Mouse (Mus musculus) heart, postnatal 0 days (tissue): ENCODE results near the gene Fam71a. TPM values are rescaled to one million over a fixed set of nuclear protein-coding genes. Genes with fewer than 3 reads are reported as not detected.

Experiments used
- ATAC-seq: fragments of 200-750 bp; cut with Nextera tagmentation; 2 replicates; pipeline ENCODE4 v1.8.0; 2017; ENCODE audit warnings: low read depth, moderate number of reproducible peaks, moderate library complexity; ENCODE audit not compliant: insufficient read depth
- DNase-seq: peaks from one replicate; pipeline ENCODE4 v3.0.0-alpha.2; 2016; ENCODE audit warnings: low spot score
- H3K27ac ChIP-seq: fragments of 300-500 bp; sonication (generic); 2 replicates; pipeline ENCODE4 v1.5.1; 2014; ENCODE audit warnings: low read depth, mild to moderate bottlenecking
- H3K27me3 ChIP-seq: fragments of 300-500 bp; sonication (generic); 2 replicates; pipeline ENCODE4 v1.6.1; 2014; ENCODE audit warnings: low read length, mixed read lengths; ENCODE audit not compliant: control insufficient read depth, insufficient read depth
- H3K36me3 ChIP-seq: fragments of 300-500 bp; sonication (generic); replicated peaks from 2 replicates; pipeline ENCODE4 v1.6.1; 2014; ENCODE audit warnings: low read length, mixed read lengths; ENCODE audit not compliant: control insufficient read depth, insufficient read depth
- H3K4me1 ChIP-seq: fragments of 300-500 bp; sonication (generic); 2 replicates; pipeline ENCODE4 v1.6.1; 2014; ENCODE audit warnings: antibody characterized with exemption; ENCODE audit not compliant: control insufficient read depth, insufficient read depth
- H3K4me2 ChIP-seq: fragments of 300-500 bp; sonication (generic); 2 replicates; pipeline ENCODE4 v1.6.1; 2014; ENCODE audit warnings: low read depth, mild to moderate bottlenecking, low read length, moderate library complexity
- H3K4me3 ChIP-seq: fragments of 300-500 bp; sonication (generic); 2 replicates; pipeline ENCODE4 v1.5.1; 2014; ENCODE audit warnings: low read depth, low read length
- H3K9ac ChIP-seq: fragments of 300-500 bp; sonication (generic); replicated peaks from 2 replicates; pipeline ENCODE4 v1.6.1; 2014; ENCODE audit warnings: low read depth, low read length, mixed read lengths
- H3K9me3 ChIP-seq: fragments of 300-500 bp; sonication (generic); replicated peaks from 2 replicates; pipeline ENCODE4 v1.6.1; 2016; ENCODE audit warnings: low read length; ENCODE audit not compliant: control insufficient read depth
- CTCF ChIP-seq: IDR thresholded peaks from 2 replicates; pipeline ENCODE4 v1.5.1; 2016; ENCODE audit warnings: antibody characterized with exemption, control low read depth, low read depth
- EP300 ChIP-seq: IDR thresholded peaks from 2 replicates; pipeline ENCODE4 v1.6.1; 2016; ENCODE audit warnings: antibody characterized with exemption, low read depth
- whole genome bisulfite sequencing: fragments of 180-500 bp; shearing (Covaris S2); extraction: QIAGEN DNeasy Blood & Tissue Kit; methylation state at CpG from one replicate; pipeline ENCODE4 v1.1.7; 2014; 5-methylcytosine and 5-hydroxymethylcytosine counted together
- polyA plus RNA-seq: library from polyadenylated mRNA; unstranded; fragments of >200 nt; fragmentation: Nextera tagmentation; extraction: Ambion mirVana; gene quantifications from 2 replicates; pipeline ENCODE4 v1.2.1, GENCODE M21; 2015
- total RNA-seq: library from RNA; depleted of rRNA; stranded (reverse); fragments of >200 nt; gene quantifications from 2 replicates; pipeline ENCODE4 v1.2.3, GENCODE M21; 2014; ENCODE audit warnings: low replicate concordance

Gene Fam71a
- total and polyA plus RNA-seq, 2 experiments from 2014 or later, result not detected

DNA sequence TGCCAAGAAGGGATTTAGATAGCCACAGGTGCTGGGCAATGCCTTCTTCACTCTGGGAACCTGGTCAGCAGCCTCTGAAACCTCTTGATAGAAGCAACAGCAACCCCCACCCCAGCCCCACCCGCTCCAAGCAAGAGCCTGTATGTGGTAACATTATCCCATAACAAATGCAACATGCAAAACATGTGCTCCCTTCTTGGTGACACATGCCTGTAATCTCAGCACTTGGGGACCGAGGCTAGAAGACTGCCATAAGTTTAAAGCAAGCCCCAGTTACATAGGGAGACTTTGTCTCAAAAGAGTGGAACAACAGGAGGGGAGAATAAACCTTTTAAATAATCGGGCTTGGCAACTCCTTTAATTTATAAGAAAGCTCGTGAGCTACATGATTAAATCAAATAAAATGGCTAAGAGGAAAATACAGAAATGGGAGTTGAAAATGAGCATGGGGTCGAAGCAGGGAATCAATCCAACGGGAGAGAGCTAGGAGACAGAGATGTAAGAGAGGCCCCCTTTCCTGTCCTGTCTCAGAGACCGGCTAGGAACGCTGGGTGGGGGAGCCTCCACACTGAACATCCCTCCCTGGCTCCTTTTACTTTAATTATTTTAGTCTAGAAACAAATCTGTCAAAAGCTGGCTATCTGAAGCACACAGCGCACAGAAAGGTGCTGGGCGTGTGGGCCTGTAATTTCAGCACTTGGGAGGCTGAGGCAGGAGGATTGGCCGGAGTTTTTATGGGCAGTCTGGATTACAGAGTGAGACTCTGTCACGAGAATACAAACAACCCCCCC is 17.0 kb upstream of the Fam71a start:
- H3K27ac ChIP-seq, result no peak overlapping the region; the same call in 1 of the 2 replicates

DNA sequence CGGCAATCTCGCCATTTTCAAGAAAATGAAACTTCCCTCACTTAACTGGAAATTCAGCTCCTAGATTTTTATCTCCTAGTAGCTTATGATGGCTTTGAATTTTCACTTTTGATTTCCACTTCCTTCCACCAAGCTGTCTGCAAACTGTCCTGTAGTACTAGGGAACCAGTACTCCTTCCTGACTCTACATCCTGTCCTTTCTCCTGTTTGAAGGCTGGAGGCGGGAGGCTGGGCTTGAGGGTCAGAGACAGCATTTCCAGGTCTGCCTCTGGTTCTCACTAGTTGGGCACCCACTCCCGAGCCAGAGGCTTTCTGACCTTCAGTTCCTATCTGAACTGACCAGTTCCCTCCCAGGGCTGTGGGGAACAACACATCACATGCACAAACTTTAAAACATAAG is 15.8 kb upstream of the Fam71a start:
- H3K4me3 ChIP-seq, result peak overlapping the region; percentile 9
- no peak for TF ChIP-seq CTCF
- TF ChIP-seq EP300, result no peak
- 57% methylated on average over 4 of the region's 4 CpGs for WGBS
- H3K27me3 ChIP-seq, result no peaks in the 10 kb centered on the region
- no peak overlapping the region for H3K9ac ChIP-seq
- no peak overlapping the region for H3K27ac ChIP-seq
- ATAC-seq, result no peak
- H3K9me3 ChIP-seq, result no peaks in the 10 kb centered on the region
- peaks cover 18% of the 10 kb centered on the region for H3K36me3 ChIP-seq
- peaks cover 48% of the 10 kb centered on the region for H3K4me1 ChIP-seq
- peak; percentile 45 for DNase-seq
- peak overlapping the region; percentile 84; the same call in 1 of the 2 replicates for H3K4me2 ChIP-seq

More for the DNA sequence above, 17.0 kb upstream of the Fam71a start:
- Histone ChIP-seq H3K36me3 (peaks cover 5% of the 10 kb centered on the region; the same call in 1 of the 2 replicates), H3K4me3 (peak overlapping the region; percentile 89), H3K27me3 (no peaks in the 10 kb centered on the region), H3K9ac (peak overlapping the region; percentile 88), H3K4me1 (peaks cover 55% of the 10 kb centered on the region), H3K9me3 (no peaks in the 10 kb centered on the region), H3K4me2 (peak overlapping the region; percentile 84)
- ATAC-seq (no peak), DNase-seq (no peak)
- 44% methylated on average over 12 of the region's 12 CpGs for WGBS
- TF ChIP-seq CTCF (no peak), EP300 (no peak)

DNA sequence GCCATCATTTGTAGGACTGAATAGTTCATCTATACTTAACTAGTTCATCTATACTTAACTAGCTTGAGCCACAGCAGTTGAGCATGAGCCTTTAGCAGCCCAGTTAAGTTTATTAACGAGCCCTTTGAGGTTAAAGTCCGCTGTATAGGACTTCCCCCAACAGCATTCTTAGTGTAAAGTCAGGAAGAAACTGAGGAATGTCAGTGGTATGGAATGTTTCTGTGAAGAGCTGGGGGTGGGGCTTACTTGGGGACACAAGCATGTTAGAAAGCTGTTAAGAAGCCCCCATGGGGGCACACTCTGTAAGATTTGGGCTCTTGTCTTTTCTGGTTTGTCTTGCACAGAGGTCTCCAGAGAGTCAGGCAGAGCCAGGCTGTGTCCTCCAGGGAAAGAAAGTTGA is 15.2 kb upstream of the Fam71a start:
- H3K4me1 ChIP-seq, result peaks cover 42% of the 10 kb centered on the region
- no peak for TF ChIP-seq CTCF
- TF ChIP-seq EP300, result no peak

DNA sequence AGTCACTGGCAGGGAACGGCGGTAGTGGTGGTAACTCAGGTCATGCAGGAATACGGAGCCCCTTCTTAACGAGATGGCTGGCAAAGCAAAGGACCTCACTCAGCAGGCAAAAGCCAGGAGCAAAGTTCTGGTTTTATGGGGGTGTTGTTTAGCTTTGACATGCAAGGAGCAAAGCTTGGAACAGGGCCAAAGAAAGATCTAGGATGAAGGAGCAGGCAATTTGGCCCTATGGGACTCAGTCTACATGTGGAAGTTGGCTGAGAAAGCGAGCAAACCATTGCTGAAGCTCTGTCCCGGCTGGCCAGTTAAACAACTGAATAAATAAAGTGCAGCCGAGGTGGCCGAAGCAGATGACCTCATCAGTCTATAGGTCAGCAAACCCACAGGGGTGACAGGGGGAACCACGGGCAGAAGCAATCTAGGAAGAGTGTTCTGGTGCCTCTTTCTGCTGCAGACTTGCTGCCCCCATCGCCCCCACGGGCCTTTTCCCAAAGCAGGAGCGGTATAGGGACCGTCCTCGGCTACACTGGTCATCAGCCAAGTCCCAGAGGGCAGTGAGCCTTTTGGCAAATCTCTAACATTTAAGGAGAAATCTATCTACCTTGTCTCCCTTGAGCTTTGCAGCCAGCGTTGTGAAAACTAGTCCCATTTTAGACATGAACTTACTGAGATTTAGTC is 14.0 kb upstream of the Fam71a start:
- Histone ChIP-seq H3K9ac (no peak overlapping the region), H3K4me2 (no peak overlapping the region), H3K27me3 (no peaks in the 10 kb centered on the region), H3K27ac (no peak overlapping the region), H3K36me3 (peaks cover 29% of the 10 kb centered on the region), H3K9me3 (no peaks in the 10 kb centered on the region), H3K4me1 (peaks cover 30% of the 10 kb centered on the region), H3K4me3 (no peak overlapping the region)
- DNase-seq, result no peak
- TF ChIP-seq EP300, result no peak
- TF ChIP-seq CTCF, result no peak
- 50% methylated on average over 15 of the region's 15 CpGs for WGBS
- no peak for ATAC-seq

More for the DNA sequence above, 15.2 kb upstream of the Fam71a start:
- Histone ChIP-seq H3K27me3 (no peaks in the 10 kb centered on the region), H3K27ac (no peak overlapping the region), H3K36me3 (peaks cover 23% of the 10 kb centered on the region), H3K9me3 (no peaks in the 10 kb centered on the region), H3K9ac (no peak overlapping the region), H3K4me3 (peak overlapping the region; percentile 9; the same call in 1 of the 2 replicates), H3K4me2 (peak overlapping the region; percentile 84; the same call in 1 of the 2 replicates)
- ATAC-seq, result no peak
- DNase-seq, result no peak
- 71% methylated on average over 2 of the region's 2 CpGs for WGBS

DNA sequence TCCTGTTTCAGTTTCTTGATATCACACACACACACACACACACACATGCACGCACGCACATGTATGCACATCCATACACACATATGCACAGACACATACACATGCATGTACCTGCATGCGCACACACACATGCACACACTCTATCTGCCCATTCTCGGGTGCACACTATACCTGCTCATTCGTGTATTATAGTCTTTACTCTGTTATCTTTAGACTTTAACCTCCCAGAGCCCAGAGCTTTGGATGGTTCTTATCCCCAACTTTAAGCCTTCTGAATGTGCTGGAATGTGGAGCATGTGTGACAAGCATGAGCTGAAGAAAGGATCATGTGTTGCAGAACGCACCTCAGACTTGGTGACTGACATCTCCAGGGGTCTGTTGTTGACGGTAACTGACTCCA is 12.3 kb upstream of the Fam71a start:
- no peak overlapping the region for H3K27ac ChIP-seq
- peaks cover 30% of the 10 kb centered on the region for H3K4me1 ChIP-seq
- H3K4me2 ChIP-seq, result no peak overlapping the region
- 68% methylated on average over 7 of the region's 7 CpGs for WGBS
- no peak for TF ChIP-seq CTCF
- H3K4me3 ChIP-seq, result no peak overlapping the region
- no peaks in the 10 kb centered on the region for H3K27me3 ChIP-seq
- no peaks in the 10 kb centered on the region for H3K9me3 ChIP-seq
- ATAC-seq, result no peak
- no peak for DNase-seq
- H3K9ac ChIP-seq, result no peak overlapping the region
- peaks cover 41% of the 10 kb centered on the region for H3K36me3 ChIP-seq
